Mouse (Mus musculus) kidney, adult 2 months (tissue): ENCODE measurements at regions not wholly inside any gene's neighbourhood (a gene's known extent, or its start where the extent isn't known, plus 50 kb on each side); places are given as distances from the start of the nearest gene placed in this dataset.

Experiments
- DNase-seq: peaks from one replicate; pipeline ENCODE4 v3.0.0; 2021
- H3K27ac ChIP-seq: fragments of 200-500 bp; 2 replicates; pipeline ENCODE4 v1.5.1; 2012; ENCODE audit warnings: low read depth, low read length, control low read depth, inconsistent platforms; ENCODE audit not compliant: insufficient read depth
- H3K27me3 ChIP-seq: fragments of 200-500 bp; replicated peaks from 2 replicates; pipeline ENCODE4 v1.6.1; 2012; ENCODE audit warnings: mild to moderate bottlenecking, moderate library complexity, low read length, inconsistent platforms; ENCODE audit not compliant: control insufficient read depth, insufficient read depth
- H3K36me3 ChIP-seq: fragments of 200-500 bp; 2 replicates; pipeline ENCODE4 v1.6.1; 2012; ENCODE audit warnings: mild to moderate bottlenecking, moderate library complexity, low read length, inconsistent platforms; ENCODE audit not compliant: control insufficient read depth, insufficient read depth
- H3K4me1 ChIP-seq: fragments of 200-500 bp; 2 replicates; pipeline ENCODE4 v1.6.1; 2011; ENCODE audit warnings: low read length; ENCODE audit not compliant: control insufficient read depth, insufficient read depth
- H3K4me3 ChIP-seq: fragments of 200-500 bp; 2 replicates; pipeline ENCODE4 v1.5.1; 2011; ENCODE audit warnings: mild to moderate bottlenecking, low read depth, low read length, control low read depth; ENCODE audit not compliant: insufficient read depth
- CTCF ChIP-seq: fragments of 200-500 bp; conservative IDR thresholded peaks from 2 replicates; pipeline ENCODE4 v1.5.1; 2011; ENCODE audit warnings: low read depth, mild to moderate bottlenecking, control low read depth, low read length, moderate library complexity, mixed read lengths; ENCODE audit not compliant: insufficient read depth, insufficient read length
- POLR2A ChIP-seq: fragments of 200-500 bp; IDR thresholded peaks from one replicate; pipeline ENCODE4 v1.6.1; 2011; ENCODE audit warnings: low read depth, low read length, control low read depth
- WGBS: fragments of 180-500 bp; shearing (Covaris S2); methylation state at CpG from one replicate; pipeline ENCODE4 v1.1.7; 2018; 5-methylcytosine and 5-hydroxymethylcytosine counted together

DNA sequence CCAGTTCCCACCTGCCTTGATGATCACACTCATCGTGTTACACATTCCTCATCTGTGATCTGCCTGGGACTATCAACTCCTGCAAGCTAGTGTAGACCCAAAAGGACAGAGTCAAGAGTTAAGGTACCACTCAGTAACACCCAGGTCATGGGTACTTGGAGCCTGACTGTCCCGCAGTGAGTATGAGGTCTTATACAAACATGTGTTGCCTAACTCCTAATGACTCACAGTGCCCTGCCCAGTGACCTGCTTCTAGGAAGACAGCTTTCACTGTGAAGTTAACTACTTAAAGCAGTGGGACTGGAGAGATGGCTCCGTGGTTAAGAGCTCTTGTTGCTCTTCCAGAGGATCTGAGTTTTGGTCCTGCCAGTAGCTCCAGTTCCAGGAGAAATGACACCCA, 137.9 kb upstream of the Atp6ap2 start:
- H3K4me3 ChIP-seq: no peak overlapping the region
- no peak for DNase-seq
- 63% methylated on average over 3 of the region's 3 CpGs for WGBS
- TF ChIP-seq CTCF (no peak), POLR2A (no peak)
- H3K4me1 ChIP-seq: no peaks in the 10 kb centered on the region
- no peaks in the 10 kb centered on the region for H3K36me3 ChIP-seq
- no peaks in the 10 kb centered on the region for H3K27me3 ChIP-seq
- no peak overlapping the region for H3K27ac ChIP-seq

DNA sequence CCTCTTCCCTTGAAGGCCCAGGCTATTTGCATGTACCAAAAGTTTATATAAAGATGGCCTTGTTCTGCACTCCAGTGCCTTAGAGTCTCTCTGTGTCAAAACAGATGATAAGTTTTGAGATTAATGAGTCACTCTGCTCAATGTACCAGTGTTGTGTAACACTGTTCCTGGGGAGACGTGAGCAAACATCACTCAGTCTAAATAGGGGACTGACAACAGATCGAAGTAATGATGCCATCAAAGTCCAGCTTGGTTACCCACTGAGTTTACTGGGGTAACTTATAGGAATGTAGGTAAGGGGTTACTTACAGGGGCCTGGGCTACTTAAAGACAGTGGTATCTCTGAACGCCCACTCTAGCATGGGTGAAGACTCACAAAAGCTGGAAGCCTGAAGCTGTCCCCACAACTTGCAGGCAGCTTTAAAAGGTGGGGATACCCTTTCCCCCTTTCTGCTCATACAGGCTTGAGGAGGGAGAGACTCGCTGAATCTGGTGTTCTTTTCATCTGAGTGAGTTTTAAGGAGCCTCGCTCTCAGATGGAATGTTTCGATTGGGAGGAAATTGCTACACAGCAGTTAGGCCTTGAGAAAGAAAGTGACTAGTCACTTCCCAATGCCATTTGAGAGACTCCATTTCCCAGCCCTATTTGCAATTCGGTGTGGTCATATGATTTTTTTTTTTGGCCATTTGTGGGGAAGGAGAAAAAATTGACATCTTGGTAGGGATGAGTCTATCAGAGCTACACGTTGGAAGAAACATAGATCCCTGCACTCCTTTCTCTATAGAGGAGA, 134.4 kb upstream of the Atp6ap2 start:
- Histone ChIP-seq H3K4me1 (no peaks in the 10 kb centered on the region), H3K36me3 (no peaks in the 10 kb centered on the region), H3K4me3 (no peak overlapping the region), H3K27me3 (no peaks in the 10 kb centered on the region), H3K27ac (no peak overlapping the region)
- TF ChIP-seq CTCF (no peak), POLR2A (no peak)
- 83% methylated on average over 8 of the region's 8 CpGs for WGBS
- no peak for DNase-seq

DNA sequence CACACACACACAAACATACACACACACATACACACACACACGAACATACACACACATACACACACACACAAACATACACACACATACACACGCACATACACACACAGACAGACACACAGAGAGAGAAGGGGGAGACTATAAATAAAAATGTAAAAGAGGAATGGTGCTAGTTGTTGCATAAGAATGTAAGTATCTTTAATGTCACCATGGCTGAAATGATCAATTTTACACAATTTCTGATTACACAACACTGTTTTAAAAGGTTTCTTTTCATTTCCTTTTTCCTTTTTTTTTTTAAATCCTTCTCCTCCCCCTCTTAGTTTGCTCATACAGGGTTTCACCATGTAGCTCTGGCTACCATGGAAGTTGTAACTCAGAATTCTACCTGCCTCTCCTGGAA, 125.9 kb upstream of the Atp6ap2 start:
- no peaks in the 10 kb centered on the region for H3K4me1 ChIP-seq
- H3K27ac ChIP-seq: no peak overlapping the region
- no peak overlapping the region for H3K4me3 ChIP-seq
- H3K36me3 ChIP-seq: no peaks in the 10 kb centered on the region
- DNase-seq: no peak
- WGBS: 90% methylated on average over 2 of the region's 2 CpGs
- H3K27me3 ChIP-seq: no peaks in the 10 kb centered on the region
- TF ChIP-seq POLR2A (no peak), CTCF (no peak)

DNA sequence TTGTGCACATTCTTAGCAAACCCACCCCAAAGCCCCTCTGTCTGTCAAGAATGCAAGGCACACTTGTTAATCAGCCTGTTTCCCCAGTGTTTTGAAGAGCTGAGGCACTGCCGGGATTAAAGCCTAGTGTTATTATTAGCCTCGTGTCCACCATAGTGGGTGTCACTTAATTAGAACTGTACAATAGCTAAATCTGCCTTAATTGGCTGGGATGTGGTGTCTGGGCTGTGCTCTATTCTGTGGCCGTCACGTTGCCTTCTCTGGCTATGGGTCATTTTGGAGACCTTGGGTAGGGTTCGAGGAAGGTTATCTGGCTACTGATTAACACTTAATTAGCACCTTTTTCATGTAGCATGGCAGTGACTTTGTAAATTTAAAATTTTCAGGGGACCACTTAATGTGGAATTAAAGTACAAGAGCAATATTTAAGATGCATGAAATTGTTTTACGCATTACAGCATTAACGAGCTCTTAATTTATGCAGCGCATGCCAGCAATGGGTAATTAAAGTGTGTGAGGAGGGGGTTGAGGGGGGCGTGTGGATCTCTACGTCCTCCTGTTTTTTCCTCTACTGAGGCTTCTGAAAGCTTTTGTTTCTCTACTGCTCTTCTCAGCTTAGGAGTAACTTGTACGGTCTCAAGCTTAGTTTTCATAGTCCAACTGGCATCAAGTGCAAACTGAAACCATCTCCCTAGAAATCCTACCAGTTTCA, 124.5 kb upstream of the Atp6ap2 start:
- Histone ChIP-seq H3K27ac (no peak overlapping the region), H3K4me3 (no peak overlapping the region), H3K4me1 (no peaks in the 10 kb centered on the region), H3K27me3 (no peaks in the 10 kb centered on the region), H3K36me3 (no peaks in the 10 kb centered on the region)
- TF ChIP-seq CTCF (no peak), POLR2A (no peak)
- DNase-seq: no peak
- 65% methylated on average over 11 of the region's 11 CpGs for WGBS

DNA sequence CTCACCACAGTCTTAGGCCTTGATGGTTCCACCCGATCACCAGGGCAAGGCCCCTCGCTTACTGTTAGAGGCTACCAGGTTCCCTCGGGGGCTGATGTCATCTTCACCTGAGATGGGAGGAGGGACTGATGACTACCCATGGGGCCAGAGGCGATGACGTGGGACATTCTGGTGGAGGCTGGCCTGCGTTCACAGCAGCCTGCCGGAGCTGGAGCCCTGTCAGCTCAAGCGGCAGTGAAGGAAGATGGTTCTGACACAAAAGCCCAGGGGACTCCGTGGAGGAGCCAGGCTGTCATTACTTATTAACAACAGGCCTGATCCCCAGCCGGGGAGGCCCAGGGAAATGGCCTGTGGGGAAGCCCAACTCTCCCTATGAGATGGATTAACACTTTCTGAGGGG, 121.3 kb upstream of the Atp6ap2 start:
- H3K36me3 ChIP-seq: no peaks in the 10 kb centered on the region
- TF ChIP-seq CTCF (no peak), POLR2A (no peak)
- H3K4me3 ChIP-seq: no peak overlapping the region
- WGBS: 40% methylated on average over 10 of the region's 10 CpGs
- DNase-seq: peak; percentile 32
- no peaks in the 10 kb centered on the region for H3K4me1 ChIP-seq
- H3K27ac ChIP-seq: no peak overlapping the region; the same call in 1 of the 2 replicates
- H3K27me3 ChIP-seq: no peaks in the 10 kb centered on the region

DNA sequence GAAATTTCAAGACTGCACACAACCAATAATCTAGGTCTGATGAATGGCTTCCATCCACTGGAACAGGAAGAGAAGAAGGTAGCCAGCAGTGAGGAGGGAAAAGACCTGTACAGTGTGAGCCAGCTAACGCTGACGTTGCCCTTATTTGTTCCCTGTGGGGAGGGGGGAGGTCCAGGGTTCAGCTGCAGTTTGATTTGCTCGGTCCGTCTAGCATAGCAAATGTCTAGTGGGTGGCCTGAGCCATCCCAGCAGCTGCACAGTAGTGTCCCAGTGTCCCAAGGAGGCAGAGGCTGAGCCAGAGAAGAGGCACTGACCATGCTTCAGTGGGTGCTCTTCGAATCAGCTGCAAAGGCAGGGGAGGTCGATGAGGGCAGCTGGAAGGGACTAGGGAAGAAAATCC, 120.7 kb upstream of the Atp6ap2 start:
- no peaks in the 10 kb centered on the region for H3K4me1 ChIP-seq
- DNase-seq: peak; percentile 41
- peak overlapping the region; percentile 39; the same call in 1 of the 2 replicates for H3K27ac ChIP-seq
- TF ChIP-seq POLR2A: no peak
- no peak for TF ChIP-seq CTCF
- no peak overlapping the region for H3K4me3 ChIP-seq
- no peaks in the 10 kb centered on the region for H3K36me3 ChIP-seq
- no peaks in the 10 kb centered on the region for H3K27me3 ChIP-seq
- 15% methylated on average over 6 of the region's 6 CpGs for WGBS

DNA sequence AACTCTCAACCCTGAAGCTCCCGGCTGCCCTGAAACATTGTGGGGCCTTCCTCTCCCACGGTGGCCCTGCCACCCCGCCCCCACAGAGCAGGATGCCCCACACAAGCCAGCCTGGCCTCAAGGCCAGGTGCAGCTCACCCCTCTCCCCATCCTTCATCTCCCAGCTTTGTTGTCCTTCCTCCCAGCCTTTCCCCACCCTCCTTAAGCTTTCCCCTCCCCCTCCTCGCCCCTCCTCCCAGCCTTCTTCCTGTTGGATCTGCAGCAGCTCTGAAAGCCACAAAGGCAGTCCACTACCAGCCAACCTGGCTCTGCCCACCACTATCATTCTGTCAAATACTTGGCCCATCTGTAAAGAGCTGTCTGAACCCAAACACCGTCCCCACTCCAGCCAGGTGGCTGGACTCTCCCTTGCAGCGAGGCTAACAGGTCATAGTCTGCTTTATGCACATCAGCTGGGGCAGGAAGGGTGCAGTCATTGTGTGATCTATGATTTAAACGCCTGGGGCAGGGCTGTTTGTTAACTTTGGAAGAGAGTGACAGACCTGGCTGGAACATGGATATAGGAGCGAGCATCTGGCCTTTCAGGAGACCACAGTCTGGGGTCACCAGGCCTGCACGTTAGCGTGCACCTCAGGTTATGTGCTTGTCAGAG, 119.9 kb upstream of the Atp6ap2 start:
- no peak for TF ChIP-seq POLR2A
- no peak for TF ChIP-seq CTCF
- 49% methylated on average over 10 of the region's 10 CpGs for WGBS
- Histone ChIP-seq H3K4me1 (no peaks in the 10 kb centered on the region), H3K27me3 (no peaks in the 10 kb centered on the region), H3K36me3 (no peaks in the 10 kb centered on the region), H3K27ac (peak overlapping the region; percentile 12; the same call in 1 of the 2 replicates), H3K4me3 (no peak overlapping the region)
- DNase-seq: peak; percentile 38
